ENCODE assay signal across 19 mouse cellular contexts in genomic region chr8:107397665-107398064, GRCm38 (mm10). TPM values are rescaled to one million over a fixed set of nuclear protein-coding genes. Genes with fewer than 3 reads are reported as not detected.
A peak's percentile ranks its signal among the peaks of the same experiment; 100 is the strongest.
DNase-seq lines count a peak whose midpoint lies in the region; ATAC-seq and TF ChIP-seq lines count a peak whose summit lies in the region.
"Had no signal": no experiment of that assay in that cellular context is flagged by ENCODE, and none has a peak within 500 bp of the region (broad histone marks: within the 10 kb centered on the region; RNA-seq: fewer than 3 reads in every experiment).

No protein-coding gene starts in this region.

- TF ChIP-seq CTCF in stomach, postnatal 0 days (IDR thresholded peaks at IDR 0.05; ENCODE audit: low read depth) = no peak

- H3K36me3 ChIP-seq in heart, embryonic 16.5 days (ENCODE audit: control insufficient read depth, insufficient read depth) = no peaks in the 10 kb centered on the region
- no peaks in the 10 kb centered on the region for H3K36me3 ChIP-seq in embryonic facial prominence, embryonic 13.5 days
- no peaks in the 10 kb centered on the region for H3K36me3 ChIP-seq in limb, embryonic 10.5 days
- no peaks in the 10 kb centered on the region for H3K36me3 ChIP-seq in stomach, postnatal 0 days (ENCODE audit: control insufficient read depth, insufficient read depth, low read length)
- H3K36me3 ChIP-seq: midbrain, embryonic 15.5 days had no signal

- no peak for DNase-seq in heart, postnatal 36 days
- DNase-seq in limb, embryonic 10.5 days (ENCODE audit: low spot score) = no peak
- no peak for DNase-seq in stomach, postnatal 0 days (ENCODE audit: low spot score)
- no peak for DNase-seq in right cerebral cortex, postnatal 4 days
- no peak for DNase-seq in liver
- DNase-seq: cerebellum, adult 18-20 months; cerebellum, postnatal 25 days; kidney, postnatal 14 days; left cerebral cortex, postnatal 4 days; lung, postnatal 10 days; spleen, adult 18-20 months; thymus, adult 18-20 months had no signal

- H3K4me2 ChIP-seq in heart, embryonic 16.5 days (ENCODE audit: low read depth, low read length) = no peak overlapping the region
- H3K4me2 ChIP-seq in embryonic facial prominence, embryonic 13.5 days = 0 out of 2 replicates have a peak overlapping the region, but pooled peaks have one; percentile 17
- H3K4me2 ChIP-seq in stomach, postnatal 0 days (replicated peaks; ENCODE audit: low read depth) = no peak overlapping the region
- H3K4me2 ChIP-seq: midbrain, embryonic 15.5 days had no signal

- no peak overlapping the region for H3K27ac ChIP-seq in heart, embryonic 16.5 days (ENCODE audit: low read length)
- peak overlapping the region; percentile 40; the same call in 1 of the 2 replicates for H3K27ac ChIP-seq in embryonic facial prominence, embryonic 13.5 days
- peak overlapping the region; percentile 69 for H3K27ac ChIP-seq in limb, embryonic 10.5 days
- H3K27ac ChIP-seq in stomach, postnatal 0 days (replicated peaks) = peak overlapping the region; percentile 77
- H3K27ac ChIP-seq: hindbrain, postnatal 0 days; midbrain, embryonic 15.5 days had no signal

- H3K9me3 ChIP-seq in heart, embryonic 16.5 days (replicated peaks; ENCODE audit: control insufficient read depth, low read length) = no peaks in the 10 kb centered on the region
- no peaks in the 10 kb centered on the region for H3K9me3 ChIP-seq in embryonic facial prominence, embryonic 13.5 days
- H3K9me3 ChIP-seq in limb, embryonic 10.5 days (replicated peaks) = no peaks in the 10 kb centered on the region
- no peaks in the 10 kb centered on the region for H3K9me3 ChIP-seq in stomach, postnatal 0 days (ENCODE audit: control insufficient read depth, low read length)
- H3K9me3 ChIP-seq: midbrain, embryonic 15.5 days had no signal

- peaks cover 2% of the 10 kb centered on the region for H3K4me1 ChIP-seq in heart, embryonic 16.5 days (ENCODE audit: control insufficient read depth, insufficient read depth, low read length)
- H3K4me1 ChIP-seq in embryonic facial prominence, embryonic 13.5 days = peaks cover 53% of the 10 kb centered on the region
- peaks cover 40% of the 10 kb centered on the region for H3K4me1 ChIP-seq in limb, embryonic 10.5 days
- H3K4me1 ChIP-seq in stomach, postnatal 0 days (replicated peaks; ENCODE audit: control insufficient read depth, insufficient read depth) = no peaks in the 10 kb centered on the region

- no peak for TF ChIP-seq EP300 in stomach, postnatal 0 days (optimal IDR thresholded peaks at IDR 0.05)

- intact Hi-C loops in heart, postnatal 36 days (cut with DNase I) = no loop called here

- H3K27me3 ChIP-seq in heart, embryonic 16.5 days (ENCODE audit: control insufficient read depth, insufficient read depth, low read length) = no peaks in the 10 kb centered on the region
- H3K27me3 ChIP-seq in embryonic facial prominence, embryonic 13.5 days = no peaks in the 10 kb centered on the region
- no peaks in the 10 kb centered on the region for H3K27me3 ChIP-seq in limb, embryonic 10.5 days (ENCODE audit: low read depth, poor library complexity, severe bottlenecking)
- no peaks in the 10 kb centered on the region for H3K27me3 ChIP-seq in stomach, postnatal 0 days (ENCODE audit: control insufficient read depth, insufficient read depth, low read length)
- H3K27me3 ChIP-seq: midbrain, embryonic 15.5 days had no signal

- H3K4me3 ChIP-seq in heart, embryonic 16.5 days (ENCODE audit: low read length) = no peak overlapping the region
- H3K4me3 ChIP-seq in embryonic facial prominence, embryonic 13.5 days = no peak overlapping the region
- H3K4me3 ChIP-seq in limb, embryonic 10.5 days = no peak overlapping the region
- no peak overlapping the region for H3K4me3 ChIP-seq in stomach, postnatal 0 days (ENCODE audit: low read depth, low read length)
- H3K4me3 ChIP-seq: midbrain, embryonic 15.5 days; myocyte had no signal

- 54% methylated on average over 12 of the region's 12 CpGs for WGBS in heart, embryonic 16.5 days
- WGBS in embryonic facial prominence, embryonic 13.5 days = 12% methylated on average over 12 of the region's 12 CpGs
- WGBS in limb, embryonic 10.5 days = 60% methylated on average over 12 of the region's 12 CpGs
- WGBS in stomach, postnatal 0 days = 23% methylated on average over 12 of the region's 12 CpGs

- 0 out of 2 replicates have a peak, but pooled peaks have one; percentile 23 for ATAC-seq in heart, embryonic 16.5 days (replicated peaks; ENCODE audit: extremely low read depth, insufficient read depth, low FRiP score)
- peak; percentile 52; the same call in 1 of the 2 replicates for ATAC-seq in embryonic facial prominence, embryonic 13.5 days (ENCODE audit: insufficient number of reproducible peaks, insufficient read depth, low FRiP score, low TSS enrichment, low read depth)
- peak; percentile 58 for ATAC-seq in stomach, postnatal 0 days (ENCODE audit: low FRiP score, low TSS enrichment)
- ATAC-seq: forebrain, embryonic 14.5 days; hindbrain, postnatal 0 days; intestine, postnatal 0 days; midbrain, embryonic 15.5 days had no signal

- H3K9ac ChIP-seq in heart, embryonic 16.5 days (ENCODE audit: low read length) = no peak overlapping the region
- 0 out of 2 replicates have a peak overlapping the region, but pooled peaks have one; percentile 2 for H3K9ac ChIP-seq in embryonic facial prominence, embryonic 13.5 days
- H3K9ac ChIP-seq in stomach, postnatal 0 days (ENCODE audit: low read length) = peak overlapping the region; percentile 27; the same call in 1 of the 2 replicates
- H3K9ac ChIP-seq: midbrain, embryonic 15.5 days had no signal

RNA-seq across cellular contexts. Expression of gene Nqo1, which starts 5.3 kb away (rescaled TPM):
- 19.3 and 31.6 TPM in 2 replicates for polyA plus RNA-seq in heart, embryonic 16.5 days (2015; fragmentation: Nextera tagmentation; extraction: Ambion mirVana)
- 10 to 100 TPM; 33.2 to 57.3 TPM for total RNA-seq in heart, postnatal 36 days (2021)
- 21.8 and 25.0 TPM in 2 replicates for polyA plus RNA-seq in embryonic facial prominence, embryonic 13.5 days (2015; fragmentation: Nextera tagmentation; extraction: Ambion mirVana)
- polyA plus RNA-seq in limb, embryonic 10.5 days (2016; fragmentation: Nextera tagmentation; extraction: Ambion mirVana) = 12.6 and 20.4 TPM in 2 replicates
- polyA plus RNA-seq in stomach, postnatal 0 days (2015; fragmentation: Nextera tagmentation; extraction: Ambion mirVana) = 777 and 946 TPM in 2 replicates

RNA-seq across cellular contexts. Expression of gene Nob1, which starts 27.2 kb away (rescaled TPM):
- polyA plus RNA-seq in heart, embryonic 16.5 days (2015; fragmentation: Nextera tagmentation; extraction: Ambion mirVana) = 55.1 and 55.5 TPM in 2 replicates
- 10 to 100 TPM; 21.6 to 24.1 TPM for total RNA-seq in heart, postnatal 36 days (2021)
- 96.8 and 106 TPM in 2 replicates for polyA plus RNA-seq in embryonic facial prominence, embryonic 13.5 days (2015; fragmentation: Nextera tagmentation; extraction: Ambion mirVana)
- 110 and 113 TPM in 2 replicates for polyA plus RNA-seq in limb, embryonic 10.5 days (2016; fragmentation: Nextera tagmentation; extraction: Ambion mirVana)
- polyA plus RNA-seq in stomach, postnatal 0 days (2015; fragmentation: Nextera tagmentation; extraction: Ambion mirVana) = 44.5 and 48.8 TPM in 2 replicates

RNA-seq across cellular contexts. Expression of gene Wwp2, which starts 38.5 kb away (rescaled TPM):
- polyA plus RNA-seq in heart, embryonic 16.5 days (2015; fragmentation: Nextera tagmentation; extraction: Ambion mirVana) = 30.3 and 31.4 TPM in 2 replicates
- 10 to 100 TPM; 23.9 to 26.1 TPM for total RNA-seq in heart, postnatal 36 days (2021)
- polyA plus RNA-seq in embryonic facial prominence, embryonic 13.5 days (2015; fragmentation: Nextera tagmentation; extraction: Ambion mirVana) = 158 and 211 TPM in 2 replicates
- 55.9 and 116 TPM in 2 replicates for polyA plus RNA-seq in limb, embryonic 10.5 days (2016; fragmentation: Nextera tagmentation; extraction: Ambion mirVana)
- 25.2 and 26.4 TPM in 2 replicates for polyA plus RNA-seq in stomach, postnatal 0 days (2015; fragmentation: Nextera tagmentation; extraction: Ambion mirVana)

Comparison
In these comparisons a context has a peak if more than half of its experiments do, and no peak if none do; other contexts are left out.
1. RNA of gene Nqo1, which starts 5.3 kb away (polyA plus RNA-seq): 777 to 946 TPM in stomach, postnatal 0 days; 19.3 to 31.6 TPM in heart, embryonic 16.5 days, 21.8 to 25.0 TPM in embryonic facial prominence, embryonic 13.5 days and 12.6 to 20.4 TPM in limb, embryonic 10.5 days; every median in the first group is over 10 times any median in the second.
2. Peak in every context shown above with its lines, with median percentiles within 50 percentile points of each other: ATAC-seq.